17 mouse cellular contexts compared by ENCODE assay signal in genomic region chr7:143536251-143536650, GRCm38 (mm10). TPM values are rescaled to one million over a fixed set of nuclear protein-coding genes. Genes with fewer than 3 reads are reported as not detected.
"Had no signal": no experiment of that assay in that cellular context is flagged by ENCODE, and none has a peak within 500 bp of the region (broad histone marks: within the 10 kb centered on the region; RNA-seq: fewer than 3 reads in every experiment).

No protein-coding gene starts in this region.

- DNase-seq: retina, postnatal 1 day; right cerebral cortex, adult 18-20 months; right cerebral cortex, postnatal 14 days; right cerebral cortex, postnatal 25 days; right cerebral cortex, postnatal 4 days; spleen, adult 18-20 months; thymus, adult 18-20 months; thymus, adult 2 months; thymus, postnatal 14 days; thymus, postnatal 25 days; thymus, postnatal 36 days; thymus, postnatal 4 days had no signal

- H3K4me2 ChIP-seq: neural tube, embryonic 15.5 days; stomach, embryonic 15.5 days had no signal

- H3K9me3 ChIP-seq: neural tube, embryonic 15.5 days; stomach, embryonic 15.5 days had no signal

- H3K27ac ChIP-seq: neural tube, embryonic 15.5 days; stomach, embryonic 15.5 days; stomach, postnatal 0 days had no signal

- H3K27me3 ChIP-seq: neural tube, embryonic 15.5 days; stomach, embryonic 15.5 days had no signal

- H3K9ac ChIP-seq: neural tube, embryonic 15.5 days; stomach, embryonic 15.5 days had no signal

- H3K4me3 ChIP-seq: neural tube, embryonic 15.5 days; stomach, embryonic 15.5 days had no signal

- H3K4me1 ChIP-seq: stomach, embryonic 15.5 days had no signal

RNA-seq across cellular contexts. Expression of gene Phlda2, which starts 33.3 kb away (rescaled TPM):
- total RNA-seq: neutrophil, adult 5-6 weeks had no signal
- polyA plus RNA-seq: neural tube, embryonic 14.5 days had no signal
